Mouse (Mus musculus): ENCODE results near the gene Cnnm3. TPM values are rescaled to one million over a fixed set of nuclear protein-coding genes. Genes with fewer than 3 reads are reported as not detected.
A peak's percentile ranks its signal among the peaks of the same experiment; 100 is the strongest.
"Not testable (repeated sequence)": the region's sequence is repeated elsewhere in the genome, so short reads cannot be mapped to it uniquely, and the experiment has no call there.

Gene Cnnm3
- polyA plus RNA-seq, 1 experiment from 2014 or later, result 3.2 TPM

GRCm38 (mm10) chr1:36528351-36528750 is 16.7 kb downstream of the Cnnm3 start:
- Histone ChIP-seq H3K36me3 (peaks cover 31% of the 10 kb centered on the region), H3K4me3 (no peak overlapping the region), H3K9ac (no peak overlapping the region), H3K4me1 (no peaks in the 10 kb centered on the region; the same call in 1 of the 2 replicates), H3K4me2 (no peak overlapping the region), H3K9me3 (no peaks in the 10 kb centered on the region), H3K27ac (no peak overlapping the region), H3K27me3 (no peaks in the 10 kb centered on the region)
- no peak for ATAC-seq (ENCODE audit: borderline replicate concordance, extremely low read depth, low FRiP score, low TSS enrichment)
- 7% methylated on average over 1 of the region's 1 CpGs for WGBS

GRCm38 (mm10) chr1:36529274-36529673 is 17.6 kb downstream of the Cnnm3 start:
- no peaks in the 10 kb centered on the region for H3K9me3 ChIP-seq
- H3K27ac ChIP-seq, result no peak overlapping the region
- H3K9ac ChIP-seq, result no peak overlapping the region
- peaks cover 27% of the 10 kb centered on the region for H3K36me3 ChIP-seq
- no peaks in the 10 kb centered on the region for H3K27me3 ChIP-seq
- peaks cover 7% of the 10 kb centered on the region; the same call in 1 of the 2 replicates for H3K4me1 ChIP-seq
- H3K4me2 ChIP-seq, result no peak overlapping the region
- no peak overlapping the region for H3K4me3 ChIP-seq
- 78% methylated on average over 4 of the region's 4 CpGs for WGBS
- ATAC-seq (ENCODE audit: borderline replicate concordance, extremely low read depth, low FRiP score, low TSS enrichment), result no peak

GRCm38 (mm10) chr1:36529875-36530274 is 18.2 kb downstream of the Cnnm3 start:
- WGBS, result 92% methylated on average over 4 of the region's 4 CpGs
- ATAC-seq (ENCODE audit: borderline replicate concordance, extremely low read depth, low FRiP score, low TSS enrichment), result no peak
- H3K9ac ChIP-seq, result no peak overlapping the region
- H3K4me3 ChIP-seq, result no peak overlapping the region
- H3K27ac ChIP-seq, result no peak overlapping the region
- no peaks in the 10 kb centered on the region for H3K27me3 ChIP-seq
- H3K4me1 ChIP-seq, result peaks cover 9% of the 10 kb centered on the region; the same call in 1 of the 2 replicates
- H3K9me3 ChIP-seq, result no peaks in the 10 kb centered on the region
- H3K36me3 ChIP-seq, result peaks cover 21% of the 10 kb centered on the region
- no peak overlapping the region for H3K4me2 ChIP-seq

GRCm38 (mm10) chr1:36530485-36530884 is 18.8 kb downstream of the Cnnm3 start:
- H3K9me3 ChIP-seq, result no peaks in the 10 kb centered on the region
- no peak for ATAC-seq (ENCODE audit: borderline replicate concordance, extremely low read depth, low FRiP score, low TSS enrichment)
- peaks cover 15% of the 10 kb centered on the region for H3K36me3 ChIP-seq
- H3K27me3 ChIP-seq, result no peaks in the 10 kb centered on the region
- 72% methylated on average over 8 of the region's 8 CpGs for WGBS
- no peak overlapping the region for H3K4me2 ChIP-seq
- no peak overlapping the region for H3K27ac ChIP-seq
- H3K4me3 ChIP-seq, result no peak overlapping the region
- no peak overlapping the region for H3K9ac ChIP-seq
- H3K4me1 ChIP-seq, result peaks cover 9% of the 10 kb centered on the region; the same call in 1 of the 2 replicates

- Histone ChIP-seq H3K9ac (no peak overlapping the region), H3K27me3 (no peaks in the 10 kb centered on the region), H3K36me3 (peaks cover 10% of the 10 kb centered on the region), H3K9me3 (no peaks in the 10 kb centered on the region), H3K27ac (no peak overlapping the region), H3K4me3 (no peak overlapping the region), H3K4me1 (peaks cover 9% of the 10 kb centered on the region; the same call in 1 of the 2 replicates), H3K4me2 (no peak overlapping the region)
- 87% methylated on average over 7 of the region's 7 CpGs for WGBS
- ATAC-seq (ENCODE audit: borderline replicate concordance, extremely low read depth, low FRiP score, low TSS enrichment), result no peak
Observed at GRCm38 (mm10) chr1:36530962-36531361, 19.3 kb downstream of the Cnnm3 start.

- no peak for ATAC-seq (ENCODE audit: borderline replicate concordance, extremely low read depth, low FRiP score, low TSS enrichment)
- peaks cover 9% of the 10 kb centered on the region; the same call in 1 of the 2 replicates for H3K4me1 ChIP-seq
- 86% methylated on average over 12 of the region's 12 CpGs for WGBS
Observed at GRCm38 (mm10) chr1:36531461-36531860, 19.8 kb downstream of the Cnnm3 start.

GRCm38 (mm10) chr1:36533546-36533945 is 21.9 kb downstream of the Cnnm3 start:
- 60% methylated on average over 6 of the region's 6 CpGs for WGBS
- Histone ChIP-seq H3K4me3 (no peak overlapping the region), H3K27ac (peak overlapping the region; percentile 41; the same call in 1 of the 2 replicates), H3K4me1 (peaks cover 9% of the 10 kb centered on the region; the same call in 1 of the 2 replicates), H3K4me2 (no peak overlapping the region), H3K9ac (no peak overlapping the region), H3K9me3 (no peaks in the 10 kb centered on the region), H3K36me3 (peaks cover 2% of the 10 kb centered on the region; the same call in 1 of the 2 replicates), H3K27me3 (no peaks in the 10 kb centered on the region)
- ATAC-seq (ENCODE audit: borderline replicate concordance, extremely low read depth, low FRiP score, low TSS enrichment), result 0 out of 2 replicates have a peak, but pooled peaks have one; percentile 19

More at GRCm38 (mm10) chr1:36531461-36531860, 19.8 kb downstream of the Cnnm3 start:
- Histone ChIP-seq H3K27me3 (no peaks in the 10 kb centered on the region), H3K9ac (no peak overlapping the region), H3K9me3 (no peaks in the 10 kb centered on the region), H3K4me2 (no peak overlapping the region), H3K27ac (no peak overlapping the region), H3K36me3 (0 out of 2 replicates have a peak, but pooled peaks cover 6% of the 10 kb centered on the region), H3K4me3 (no peak overlapping the region)

GRCm38 (mm10) chr1:36534595-36535058 is 23.0 kb downstream of the Cnnm3 start:
- 62% methylated on average over 6 of the region's 6 CpGs for WGBS
- Histone ChIP-seq H3K9me3 (no peaks in the 10 kb centered on the region), H3K4me2 (no peak overlapping the region), H3K27me3 (no peaks in the 10 kb centered on the region), H3K9ac (no peak overlapping the region), H3K36me3 (peaks cover 12% of the 10 kb centered on the region), H3K4me3 (no peak overlapping the region), H3K27ac (no peak overlapping the region), H3K4me1 (peaks cover 9% of the 10 kb centered on the region; the same call in 1 of the 2 replicates)
- no peak for ATAC-seq (ENCODE audit: borderline replicate concordance, extremely low read depth, low FRiP score, low TSS enrichment)

- Histone ChIP-seq H3K27ac (no peak overlapping the region), H3K9me3 (no peaks in the 10 kb centered on the region), H3K4me3 (no peak overlapping the region), H3K4me1 (peaks cover 9% of the 10 kb centered on the region; the same call in 1 of the 2 replicates), H3K36me3 (peaks cover 22% of the 10 kb centered on the region), H3K4me2 (no peak overlapping the region), H3K27me3 (no peaks in the 10 kb centered on the region), H3K9ac (no peak overlapping the region)
- ATAC-seq (ENCODE audit: borderline replicate concordance, extremely low read depth, low FRiP score, low TSS enrichment), result no peak
- WGBS, result 73% methylated on average over 11 of the region's 11 CpGs
Observed at GRCm38 (mm10) chr1:36535477-36536396, 24.1 kb downstream of the Cnnm3 start.

GRCm38 (mm10) chr1:36536397-36536728 is 24.7 kb downstream of the Cnnm3 start:
- Histone ChIP-seq H3K27ac (no peak overlapping the region), H3K4me1 (peaks cover 9% of the 10 kb centered on the region; the same call in 1 of the 2 replicates), H3K4me3 (no peak overlapping the region), H3K36me3 (peaks cover 25% of the 10 kb centered on the region), H3K4me2 (no peak overlapping the region), H3K9me3 (no peaks in the 10 kb centered on the region), H3K9ac (no peak overlapping the region), H3K27me3 (no peaks in the 10 kb centered on the region)
- 58% methylated on average over 8 of the region's 8 CpGs for WGBS
- no peak for ATAC-seq (ENCODE audit: borderline replicate concordance, extremely low read depth, low FRiP score, low TSS enrichment)

- not testable (repeated sequence) for H3K9me3 ChIP-seq; ATAC-seq (ENCODE audit: borderline replicate concordance, extremely low read depth, low FRiP score, low TSS enrichment); H3K4me1 ChIP-seq; H3K9ac ChIP-seq; H3K4me3 ChIP-seq; H3K4me2 ChIP-seq; H3K27ac ChIP-seq; H3K27me3 ChIP-seq
- 88% methylated on average over 9 of the region's 9 CpGs for WGBS
- H3K36me3 ChIP-seq, result peaks cover 29% of the 10 kb centered on the region
Observed at GRCm38 (mm10) chr1:36536783-36537182, 25.1 kb downstream of the Cnnm3 start, which contains the start of gene Ankrd23. TSS of gene Ankrd23 (minus strand) at chr1:36536883.

- peaks cover 8% of the 10 kb centered on the region; the same call in 1 of the 2 replicates for H3K4me1 ChIP-seq
- H3K27ac ChIP-seq, result no peak overlapping the region
Observed at GRCm38 (mm10) chr1:36538727-36539126, 27.1 kb downstream of the Cnnm3 start.

More at GRCm38 (mm10) chr1:36538727-36539126, 27.1 kb downstream of the Cnnm3 start:
- Histone ChIP-seq H3K4me2 (no peak overlapping the region), H3K36me3 (peaks cover 31% of the 10 kb centered on the region), H3K9me3 (no peaks in the 10 kb centered on the region), H3K9ac (no peak overlapping the region), H3K27me3 (no peaks in the 10 kb centered on the region), H3K4me3 (no peak overlapping the region)
- WGBS, result 77% methylated on average over 4 of the region's 4 CpGs
- ATAC-seq (ENCODE audit: borderline replicate concordance, extremely low read depth, low FRiP score, low TSS enrichment), result no peak

Data from lung, embryonic 15.5 days (tissue).